In the genomic region with DNA sequence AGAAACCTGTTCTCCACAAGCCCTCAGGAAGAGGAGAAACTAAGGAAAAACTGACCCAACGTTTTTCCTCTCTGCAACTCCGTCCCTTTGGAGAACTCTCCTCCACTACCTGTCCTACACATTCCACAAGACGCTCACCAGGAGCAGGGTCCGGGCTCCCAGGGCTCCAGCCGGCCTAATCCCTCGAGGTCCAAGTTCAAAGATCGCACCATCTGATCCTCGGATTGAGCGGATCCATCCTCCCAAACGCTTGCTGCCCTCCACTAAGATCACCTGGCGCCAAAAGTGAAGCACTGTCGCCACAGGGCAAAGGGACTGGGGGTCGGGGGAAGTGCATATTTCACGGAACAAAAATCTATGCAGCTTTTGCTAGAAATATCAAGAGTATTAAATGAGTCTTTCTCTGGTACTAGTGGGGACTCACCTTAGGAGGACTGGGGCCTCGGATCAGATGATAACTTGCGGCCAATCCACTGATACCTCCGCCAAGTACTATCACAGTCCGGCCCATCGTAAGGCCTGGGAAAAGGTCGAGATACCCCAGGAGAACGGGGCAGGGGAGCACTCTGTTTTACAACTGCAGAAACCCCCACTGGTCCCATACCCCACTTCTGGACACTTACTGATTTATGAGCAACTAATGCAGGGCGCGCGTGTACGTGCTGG, we compare ENCODE assay signal across 8 mouse cellular contexts. TPM values are rescaled to one million over a fixed set of nuclear protein-coding genes. Genes with fewer than 3 reads are reported as not detected.
A peak's percentile ranks its signal among the peaks of the same experiment; 100 is the strongest.
DNase-seq lines count a peak whose midpoint lies in the region; ATAC-seq and TF ChIP-seq lines count a peak whose summit lies in the region.

No protein-coding gene starts in this region.

- H3K27ac ChIP-seq in embryonic facial prominence, embryonic 10.5 days (replicated peaks): peak overlapping the region; percentile 83
- H3K27ac ChIP-seq in hindbrain, embryonic 11.5 days (ENCODE audit: low read depth, low read length): 0 out of 2 replicates have a peak overlapping the region, but pooled peaks have one; percentile 7
- no peak overlapping the region for H3K27ac ChIP-seq in limb, embryonic 14.5 days (replicated peaks; ENCODE audit: low read depth, low read length)
- peak overlapping the region; percentile 58; the same call in 1 of the 2 replicates for H3K27ac ChIP-seq in neural tube, embryonic 15.5 days (replicated peaks)

- ATAC-seq in hindbrain, embryonic 11.5 days (ENCODE audit: low FRiP score): peak; percentile 18; the same call in 1 of the 2 replicates
- no peak for ATAC-seq in limb, embryonic 14.5 days (ENCODE audit: low FRiP score, low read depth)
- ATAC-seq in neural tube, embryonic 15.5 days (ENCODE audit: low FRiP score): peak; percentile 19; the same call in 1 of the 2 replicates
- ATAC-seq in activated CD4-positive, CD25-positive, alpha-beta regulatory T cell, adult 4 months: no peak

- DNase-seq in layer of hippocampus, adult 9-11 months: peak; percentile 5
- DNase-seq in layer of hippocampus, adult 11-12 months (ENCODE audit: low spot score): no peak
- peak; percentile 21 for DNase-seq in embryonic facial prominence, embryonic 10.5 days (ENCODE audit: low spot score)
- no peak for DNase-seq in hindbrain, embryonic 11.5 days (ENCODE audit: low spot score)
- no peak for DNase-seq in limb, embryonic 14.5 days (ENCODE audit: low spot score)
- DNase-seq in gastrocnemius, postnatal 25 days: no peak

- peak overlapping the region; percentile 78 for H3K4me3 ChIP-seq in embryonic facial prominence, embryonic 10.5 days
- peak overlapping the region; percentile 66 for H3K4me3 ChIP-seq in hindbrain, embryonic 11.5 days (ENCODE audit: low read depth, low read length)
- peak overlapping the region; percentile 55 for H3K4me3 ChIP-seq in limb, embryonic 14.5 days (replicated peaks; ENCODE audit: low read length)
- H3K4me3 ChIP-seq in neural tube, embryonic 15.5 days (replicated peaks): peak overlapping the region; percentile 76

- H3K4me1 ChIP-seq in embryonic facial prominence, embryonic 10.5 days: peaks cover 29% of the 10 kb centered on the region
- peaks cover 7% of the 10 kb centered on the region for H3K4me1 ChIP-seq in hindbrain, embryonic 11.5 days (replicated peaks; ENCODE audit: control insufficient read depth, insufficient read depth, low read length)
- H3K4me1 ChIP-seq in limb, embryonic 14.5 days (ENCODE audit: control insufficient read depth, insufficient read depth, low read length): peaks cover 8% of the 10 kb centered on the region
- H3K4me1 ChIP-seq in neural tube, embryonic 15.5 days: peaks cover 42% of the 10 kb centered on the region

- no peaks in the 10 kb centered on the region for H3K9me3 ChIP-seq in embryonic facial prominence, embryonic 10.5 days
- no peaks in the 10 kb centered on the region for H3K9me3 ChIP-seq in hindbrain, embryonic 11.5 days (ENCODE audit: control insufficient read depth, low read length)
- H3K9me3 ChIP-seq in limb, embryonic 14.5 days (ENCODE audit: control insufficient read depth, low read length): no peaks in the 10 kb centered on the region
- no peaks in the 10 kb centered on the region for H3K9me3 ChIP-seq in neural tube, embryonic 15.5 days (replicated peaks)

- peaks cover 77% of the 10 kb centered on the region for H3K36me3 ChIP-seq in embryonic facial prominence, embryonic 10.5 days (replicated peaks)
- H3K36me3 ChIP-seq in hindbrain, embryonic 11.5 days (ENCODE audit: control insufficient read depth, insufficient read depth, low read length): peaks cover 6% of the 10 kb centered on the region; the same call in 1 of the 2 replicates
- peaks cover 71% of the 10 kb centered on the region for H3K36me3 ChIP-seq in limb, embryonic 14.5 days (ENCODE audit: control insufficient read depth, insufficient read depth, low read length)
- peaks cover 60% of the 10 kb centered on the region for H3K36me3 ChIP-seq in neural tube, embryonic 15.5 days

- H3K27me3 ChIP-seq in embryonic facial prominence, embryonic 10.5 days (replicated peaks; ENCODE audit: low read depth, poor library complexity, severe bottlenecking): no peaks in the 10 kb centered on the region
- H3K27me3 ChIP-seq in hindbrain, embryonic 11.5 days (ENCODE audit: control insufficient read depth, insufficient read depth, low read length): no peaks in the 10 kb centered on the region
- no peaks in the 10 kb centered on the region for H3K27me3 ChIP-seq in limb, embryonic 14.5 days (ENCODE audit: control insufficient read depth, insufficient read depth, low read length)
- H3K27me3 ChIP-seq in neural tube, embryonic 15.5 days (replicated peaks): no peaks in the 10 kb centered on the region

- peak overlapping the region; percentile 82 for H3K4me2 ChIP-seq in hindbrain, embryonic 11.5 days (replicated peaks; ENCODE audit: low read depth, low read length)
- H3K4me2 ChIP-seq in limb, embryonic 14.5 days (replicated peaks; ENCODE audit: low read depth, low read length, severe bottlenecking): peak overlapping the region; percentile 76
- H3K4me2 ChIP-seq in neural tube, embryonic 15.5 days: peak overlapping the region; percentile 89

- WGBS in embryonic facial prominence, embryonic 10.5 days: under 1% methylated on average over 25 of the region's 25 CpGs
- 2% methylated on average over 25 of the region's 25 CpGs for WGBS in hindbrain, embryonic 11.5 days
- under 1% methylated on average over 25 of the region's 25 CpGs for WGBS in limb, embryonic 14.5 days
- WGBS in neural tube, embryonic 15.5 days: 3% methylated on average over 25 of the region's 25 CpGs

- peak overlapping the region; percentile 68 for H3K9ac ChIP-seq in hindbrain, embryonic 11.5 days (ENCODE audit: low read depth, low read length)
- peak overlapping the region; percentile 63 for H3K9ac ChIP-seq in limb, embryonic 14.5 days (ENCODE audit: low read depth, low read length, severe bottlenecking)
- H3K9ac ChIP-seq in neural tube, embryonic 15.5 days (replicated peaks): peak overlapping the region; percentile 69

- no peak for TF ChIP-seq POLR2A in limb, embryonic 14.5 days (IDR thresholded peaks at IDR 0.05; ENCODE audit: borderline replicate concordance, extremely low read depth, insufficient read depth, insufficient read length)

RNA-seq across cellular contexts. Expression of a gene that starts 0.6 kb away (rescaled TPM):
- 52.0 and 57.5 TPM in 2 replicates for polyA plus RNA-seq in embryonic facial prominence, embryonic 10.5 days (2016; fragmentation: Nextera tagmentation; extraction: Ambion mirVana)
- polyA plus RNA-seq in hindbrain, embryonic 11.5 days (2014; fragmentation: Nextera tagmentation; extraction: Ambion mirVana): 48.1 and 51.8 TPM in 2 replicates
- 133 and 152 TPM in 2 replicates for polyA plus RNA-seq in limb, embryonic 14.5 days (2012; rRNA removed)
- 55.7 and 67.2 TPM in 2 replicates for polyA plus RNA-seq in limb, embryonic 14.5 days (2014; fragmentation: Nextera tagmentation; extraction: Ambion mirVana)
- polyA plus RNA-seq in neural tube, embryonic 15.5 days (2015; fragmentation: Nextera tagmentation; extraction: Ambion mirVana): 42.7 and 48.0 TPM in 2 replicates
- polyA plus RNA-seq in activated CD4-positive, CD25-positive, alpha-beta regulatory T cell, adult 4 months (2017; shearing (Covaris generic)): 10 to 100 TPM; 53.6 to 58.0 TPM
- 10 to 100 TPM in 1 of 2 experiments, 1 to 10 TPM in 1; 9.4 to 11.6 TPM for total RNA-seq in gastrocnemius, postnatal 25 days (2021)

RNA-seq across cellular contexts. Expression of a gene that starts 7.4 kb away (rescaled TPM):
- polyA plus RNA-seq in embryonic facial prominence, embryonic 10.5 days (2016; fragmentation: Nextera tagmentation; extraction: Ambion mirVana): 106 and 107 TPM in 2 replicates
- polyA plus RNA-seq in hindbrain, embryonic 11.5 days (2014; fragmentation: Nextera tagmentation; extraction: Ambion mirVana): 82.8 and 85.4 TPM in 2 replicates
- polyA plus RNA-seq in limb, embryonic 14.5 days (2012; rRNA removed): 104 and 128 TPM in 2 replicates
- polyA plus RNA-seq in limb, embryonic 14.5 days (2014; fragmentation: Nextera tagmentation; extraction: Ambion mirVana): 81.2 and 96.0 TPM in 2 replicates
- 87.4 and 91.6 TPM in 2 replicates for polyA plus RNA-seq in neural tube, embryonic 15.5 days (2015; fragmentation: Nextera tagmentation; extraction: Ambion mirVana)
- 10 to 100 TPM; 11.8 to 19.8 TPM for polyA plus RNA-seq in activated CD4-positive, CD25-positive, alpha-beta regulatory T cell, adult 4 months (2017; shearing (Covaris generic))
- 10 to 100 TPM; 14.2 to 15.7 TPM for total RNA-seq in gastrocnemius, postnatal 25 days (2021)

RNA-seq across cellular contexts. Expression of a gene that starts 10.3 kb away (rescaled TPM):
- polyA plus RNA-seq in embryonic facial prominence, embryonic 10.5 days (2016; fragmentation: Nextera tagmentation; extraction: Ambion mirVana): 68.7 and 70.8 TPM in 2 replicates
- polyA plus RNA-seq in hindbrain, embryonic 11.5 days (2014; fragmentation: Nextera tagmentation; extraction: Ambion mirVana): 59.1 and 66.3 TPM in 2 replicates
- 87.2 and 111 TPM in 2 replicates for polyA plus RNA-seq in limb, embryonic 14.5 days (2012; rRNA removed)
- 68.7 and 72.5 TPM in 2 replicates for polyA plus RNA-seq in limb, embryonic 14.5 days (2014; fragmentation: Nextera tagmentation; extraction: Ambion mirVana)
- polyA plus RNA-seq in neural tube, embryonic 15.5 days (2015; fragmentation: Nextera tagmentation; extraction: Ambion mirVana): 90.6 and 97.6 TPM in 2 replicates
- polyA plus RNA-seq in activated CD4-positive, CD25-positive, alpha-beta regulatory T cell, adult 4 months (2017; shearing (Covaris generic)): 10 to 100 TPM; 33.1 to 35.7 TPM
- total RNA-seq in gastrocnemius, postnatal 25 days (2021): 1 to 10 TPM; 8.6 to 9.8 TPM

RNA-seq across cellular contexts. Expression of a gene that starts 14.4 kb away (rescaled TPM):
- polyA plus RNA-seq in embryonic facial prominence, embryonic 10.5 days (2016; fragmentation: Nextera tagmentation; extraction: Ambion mirVana): 100 and 105 TPM in 2 replicates
- 108 and 114 TPM in 2 replicates for polyA plus RNA-seq in hindbrain, embryonic 11.5 days (2014; fragmentation: Nextera tagmentation; extraction: Ambion mirVana)
- 46.5 and 60.9 TPM in 2 replicates for polyA plus RNA-seq in limb, embryonic 14.5 days (2012; rRNA removed)
- polyA plus RNA-seq in limb, embryonic 14.5 days (2014; fragmentation: Nextera tagmentation; extraction: Ambion mirVana): 133 and 135 TPM in 2 replicates
- polyA plus RNA-seq in neural tube, embryonic 15.5 days (2015; fragmentation: Nextera tagmentation; extraction: Ambion mirVana): 115 and 119 TPM in 2 replicates
- polyA plus RNA-seq in activated CD4-positive, CD25-positive, alpha-beta regulatory T cell, adult 4 months (2017; shearing (Covaris generic)): 100 to 1,000 TPM; 100 to 110 TPM
- total RNA-seq in gastrocnemius, postnatal 25 days (2021): 10 to 100 TPM; 70.9 to 80.8 TPM

RNA-seq across cellular contexts. Expression of a gene that starts 29.2 kb away (rescaled TPM):
- 269 and 279 TPM in 2 replicates for polyA plus RNA-seq in embryonic facial prominence, embryonic 10.5 days (2016; fragmentation: Nextera tagmentation; extraction: Ambion mirVana)
- polyA plus RNA-seq in hindbrain, embryonic 11.5 days (2014; fragmentation: Nextera tagmentation; extraction: Ambion mirVana): 259 and 263 TPM in 2 replicates
- polyA plus RNA-seq in limb, embryonic 14.5 days (2012; rRNA removed): 148 and 151 TPM in 2 replicates
- polyA plus RNA-seq in limb, embryonic 14.5 days (2014; fragmentation: Nextera tagmentation; extraction: Ambion mirVana): 216 and 234 TPM in 2 replicates
- 237 and 260 TPM in 2 replicates for polyA plus RNA-seq in neural tube, embryonic 15.5 days (2015; fragmentation: Nextera tagmentation; extraction: Ambion mirVana)
- 100 to 1,000 TPM; 108 to 141 TPM for polyA plus RNA-seq in activated CD4-positive, CD25-positive, alpha-beta regulatory T cell, adult 4 months (2017; shearing (Covaris generic))
- 1,000 to 10,000 TPM in 1 of 2 experiments, 100 to 1,000 TPM in 1; 872 to 1,009 TPM for total RNA-seq in gastrocnemius, postnatal 25 days (2021)

Comparison
In these comparisons a context has a peak if more than half of its experiments do, and no peak if none do; other contexts are left out.
1. DNase-seq: peak in layer of hippocampus, adult 9-11 months (single experiment) and embryonic facial prominence, embryonic 10.5 days (single experiment); none in layer of hippocampus, adult 11-12 months (single experiment), hindbrain, embryonic 11.5 days (single experiment), limb, embryonic 14.5 days (single experiment) and gastrocnemius, postnatal 25 days (single experiment).
2. ATAC-seq: peak in hindbrain, embryonic 11.5 days (single experiment) and neural tube, embryonic 15.5 days (single experiment); none in limb, embryonic 14.5 days (single experiment) and activated CD4-positive, CD25-positive, alpha-beta regulatory T cell, adult 4 months (single experiment).
3. Peak in every context shown above with its lines, with median percentiles within 50 percentile points of each other: H3K4me3 ChIP-seq, H3K4me2 ChIP-seq and H3K9ac ChIP-seq.